Mouse (Mus musculus): ENCODE data around the gene Ptdss2.

DNA sequence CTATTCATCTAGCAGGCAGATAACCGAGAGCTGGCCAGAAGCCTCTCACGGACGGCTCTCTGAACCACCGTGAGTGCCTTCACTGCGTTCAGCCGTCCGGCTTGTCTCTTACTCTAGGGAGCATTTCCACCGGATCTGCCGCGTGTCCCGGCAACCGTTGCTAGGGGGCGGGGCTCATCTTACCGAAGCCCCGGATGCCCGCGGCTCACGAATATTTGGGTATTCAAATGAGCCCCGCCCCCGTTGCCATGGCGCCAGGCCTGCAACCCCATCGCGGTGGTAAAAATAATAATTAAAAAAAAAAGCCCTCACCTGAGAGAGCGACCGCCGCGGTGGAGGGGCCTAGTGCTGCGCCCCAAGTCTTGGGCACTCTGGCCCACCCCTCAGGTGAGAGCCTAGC lies 72.6 kb downstream of the Ptdss2 start:
- TF ChIP-seq CTCF (IDR thresholded peaks at IDR 0.05; ENCODE audit: borderline replicate concordance, extremely low read depth, insufficient read depth, insufficient read length) (no peak), POLR2A (IDR thresholded peaks at IDR 0.05; ENCODE audit: borderline replicate concordance, extremely low read depth, insufficient read depth, insufficient read length, poor library complexity, severe bottlenecking) (no peak)

Measured in brain, embryonic 14.5 days (tissue).